Mouse (Mus musculus): ENCODE measurements at regions not wholly inside any gene's neighbourhood (a gene's known extent, or its start where the extent isn't known, plus 50 kb on each side); places are given as distances from the start of the nearest gene placed in this dataset.

GRCm38 (mm10) chr10:126144609-126145202 is 178.7 kb downstream of the Lrig3 start:
- Histone ChIP-seq H3K4me1 (ENCODE audit: control insufficient read depth, insufficient read depth, low read length) (peaks cover 7% of the 10 kb centered on the region; the same call in 1 of the 2 replicates), H3K36me3 (ENCODE audit: control insufficient read depth, insufficient read depth, low read length) (no peaks in the 10 kb centered on the region), H3K27me3 (ENCODE audit: control insufficient read depth, insufficient read depth, low read length) (no peaks in the 10 kb centered on the region), H3K9me3 (ENCODE audit: control insufficient read depth, low read depth, low read length) (no peaks in the 10 kb centered on the region), H3K27ac (ENCODE audit: low read length) (peak overlapping the region; percentile 94), H3K9ac (replicated peaks; ENCODE audit: low read depth, low read length) (no peak overlapping the region), H3K4me2 (replicated peaks; ENCODE audit: low read depth, low read length) (peak overlapping the region; percentile 33), H3K4me3 (ENCODE audit: low read depth, low read length) (no peak overlapping the region)
- peak; percentile 49; the same call in 1 of the 2 replicates for ATAC-seq (ENCODE audit: insufficient number of reproducible peaks, insufficient read depth, low FRiP score, low read depth)
- 30% methylated on average over 12 of the region's 12 CpGs for WGBS

- Histone ChIP-seq H3K4me3 (ENCODE audit: low read depth, low read length) (no peak overlapping the region), H3K27me3 (ENCODE audit: control insufficient read depth, insufficient read depth, low read length) (no peaks in the 10 kb centered on the region), H3K9me3 (ENCODE audit: control insufficient read depth, low read depth, low read length) (no peaks in the 10 kb centered on the region), H3K36me3 (ENCODE audit: control insufficient read depth, insufficient read depth, low read length) (no peaks in the 10 kb centered on the region), H3K4me1 (ENCODE audit: control insufficient read depth, insufficient read depth, low read length) (no peaks in the 10 kb centered on the region), H3K4me2 (replicated peaks; ENCODE audit: low read depth, low read length) (no peak overlapping the region), H3K27ac (ENCODE audit: low read length) (no peak overlapping the region), H3K9ac (replicated peaks; ENCODE audit: low read depth, low read length) (no peak overlapping the region)
- 35% methylated on average over 4 of the region's 4 CpGs for WGBS
- ATAC-seq (ENCODE audit: insufficient number of reproducible peaks, insufficient read depth, low FRiP score, low read depth): no peak
Measured at GRCm38 (mm10) chr10:126157300-126157699, 191.3 kb downstream of the Lrig3 start.

- no peak for ATAC-seq (ENCODE audit: insufficient number of reproducible peaks, insufficient read depth, low FRiP score, low read depth)
- H3K27ac ChIP-seq (ENCODE audit: low read length): no peak overlapping the region
- H3K9me3 ChIP-seq (ENCODE audit: control insufficient read depth, low read depth, low read length): no peaks in the 10 kb centered on the region
- no peaks in the 10 kb centered on the region for H3K27me3 ChIP-seq (ENCODE audit: control insufficient read depth, insufficient read depth, low read length)
- no peak overlapping the region for H3K9ac ChIP-seq (replicated peaks; ENCODE audit: low read depth, low read length)
- no peaks in the 10 kb centered on the region for H3K36me3 ChIP-seq (ENCODE audit: control insufficient read depth, insufficient read depth, low read length)
- no peak overlapping the region for H3K4me2 ChIP-seq (replicated peaks; ENCODE audit: low read depth, low read length)
- H3K4me3 ChIP-seq (ENCODE audit: low read depth, low read length): no peak overlapping the region
- WGBS: 85% methylated on average over 5 of the region's 5 CpGs
- no peaks in the 10 kb centered on the region for H3K4me1 ChIP-seq (ENCODE audit: control insufficient read depth, insufficient read depth, low read length)
Measured at GRCm38 (mm10) chr10:126165215-126165614, 199.2 kb downstream of the Lrig3 start.

GRCm38 (mm10) chr10:126169095-126169873 is 203.3 kb downstream of the Lrig3 start:
- H3K4me3 ChIP-seq (ENCODE audit: low read depth, low read length): no peak overlapping the region
- no peak overlapping the region for H3K27ac ChIP-seq (ENCODE audit: low read length)
- no peak for ATAC-seq (ENCODE audit: insufficient number of reproducible peaks, insufficient read depth, low FRiP score, low read depth)
- 71% methylated on average over 25 of the region's 25 CpGs for WGBS
- no peaks in the 10 kb centered on the region for H3K27me3 ChIP-seq (ENCODE audit: control insufficient read depth, insufficient read depth, low read length)
- H3K4me2 ChIP-seq (replicated peaks; ENCODE audit: low read depth, low read length): no peak overlapping the region
- H3K4me1 ChIP-seq (ENCODE audit: control insufficient read depth, insufficient read depth, low read length): no peaks in the 10 kb centered on the region
- no peaks in the 10 kb centered on the region for H3K9me3 ChIP-seq (ENCODE audit: control insufficient read depth, low read depth, low read length)
- H3K36me3 ChIP-seq (ENCODE audit: control insufficient read depth, insufficient read depth, low read length): no peaks in the 10 kb centered on the region
- H3K9ac ChIP-seq (replicated peaks; ENCODE audit: low read depth, low read length): no peak overlapping the region

- ATAC-seq (ENCODE audit: insufficient number of reproducible peaks, insufficient read depth, low FRiP score, low read depth): no peak
- H3K4me3 ChIP-seq (ENCODE audit: low read depth, low read length): no peak overlapping the region
- H3K9me3 ChIP-seq (ENCODE audit: control insufficient read depth, low read depth, low read length): no peaks in the 10 kb centered on the region
- no peak overlapping the region for H3K27ac ChIP-seq (ENCODE audit: low read length)
- no peak overlapping the region for H3K4me2 ChIP-seq (replicated peaks; ENCODE audit: low read depth, low read length)
- H3K4me1 ChIP-seq (ENCODE audit: control insufficient read depth, insufficient read depth, low read length): no peaks in the 10 kb centered on the region
- H3K36me3 ChIP-seq (ENCODE audit: control insufficient read depth, insufficient read depth, low read length): no peaks in the 10 kb centered on the region
- 68% methylated on average over 5 of the region's 5 CpGs for WGBS
- no peak overlapping the region for H3K9ac ChIP-seq (replicated peaks; ENCODE audit: low read depth, low read length)
- no peaks in the 10 kb centered on the region for H3K27me3 ChIP-seq (ENCODE audit: control insufficient read depth, insufficient read depth, low read length)
Measured at GRCm38 (mm10) chr10:126169874-126170163, 203.9 kb downstream of the Lrig3 start.

GRCm38 (mm10) chr10:126176759-126177473 is 210.9 kb downstream of the Lrig3 start:
- Histone ChIP-seq H3K4me2 (replicated peaks; ENCODE audit: low read depth, low read length) (no peak overlapping the region), H3K9me3 (ENCODE audit: control insufficient read depth, low read depth, low read length) (no peaks in the 10 kb centered on the region), H3K27me3 (ENCODE audit: control insufficient read depth, insufficient read depth, low read length) (no peaks in the 10 kb centered on the region), H3K4me1 (ENCODE audit: control insufficient read depth, insufficient read depth, low read length) (no peaks in the 10 kb centered on the region), H3K9ac (replicated peaks; ENCODE audit: low read depth, low read length) (no peak overlapping the region), H3K36me3 (ENCODE audit: control insufficient read depth, insufficient read depth, low read length) (no peaks in the 10 kb centered on the region), H3K27ac (ENCODE audit: low read length) (no peak overlapping the region), H3K4me3 (ENCODE audit: low read depth, low read length) (no peak overlapping the region)
- 82% methylated on average over 4 of the region's 4 CpGs for WGBS
- no peak for ATAC-seq (ENCODE audit: insufficient number of reproducible peaks, insufficient read depth, low FRiP score, low read depth)

GRCm38 (mm10) chr10:126182386-126182785 is 216.4 kb downstream of the Lrig3 start:
- H3K27me3 ChIP-seq (ENCODE audit: control insufficient read depth, insufficient read depth, low read length): no peaks in the 10 kb centered on the region
- no peak overlapping the region for H3K4me2 ChIP-seq (replicated peaks; ENCODE audit: low read depth, low read length)
- H3K36me3 ChIP-seq (ENCODE audit: control insufficient read depth, insufficient read depth, low read length): no peaks in the 10 kb centered on the region
- H3K9me3 ChIP-seq (ENCODE audit: control insufficient read depth, low read depth, low read length): no peaks in the 10 kb centered on the region
- no peak overlapping the region for H3K4me3 ChIP-seq (ENCODE audit: low read depth, low read length)
- H3K4me1 ChIP-seq (ENCODE audit: control insufficient read depth, insufficient read depth, low read length): no peaks in the 10 kb centered on the region
- 76% methylated on average over 2 of the region's 2 CpGs for WGBS
- no peak for ATAC-seq (ENCODE audit: insufficient number of reproducible peaks, insufficient read depth, low FRiP score, low read depth)
- H3K27ac ChIP-seq (ENCODE audit: low read length): no peak overlapping the region
- H3K9ac ChIP-seq (replicated peaks; ENCODE audit: low read depth, low read length): no peak overlapping the region

- H3K4me2 ChIP-seq (replicated peaks; ENCODE audit: low read depth, low read length): no peak overlapping the region
- WGBS: 74% methylated on average over 2 of the region's 2 CpGs
- H3K27me3 ChIP-seq (ENCODE audit: control insufficient read depth, insufficient read depth, low read length): no peaks in the 10 kb centered on the region
- no peak overlapping the region for H3K4me3 ChIP-seq (ENCODE audit: low read depth, low read length)
- H3K9me3 ChIP-seq (ENCODE audit: control insufficient read depth, low read depth, low read length): no peaks in the 10 kb centered on the region
- no peaks in the 10 kb centered on the region for H3K36me3 ChIP-seq (ENCODE audit: control insufficient read depth, insufficient read depth, low read length)
- no peak overlapping the region for H3K27ac ChIP-seq (ENCODE audit: low read length)
- no peak overlapping the region for H3K9ac ChIP-seq (replicated peaks; ENCODE audit: low read depth, low read length)
- H3K4me1 ChIP-seq (ENCODE audit: control insufficient read depth, insufficient read depth, low read length): no peaks in the 10 kb centered on the region
- no peak for ATAC-seq (ENCODE audit: insufficient number of reproducible peaks, insufficient read depth, low FRiP score, low read depth)
Measured at GRCm38 (mm10) chr10:126183961-126184360, 218.0 kb downstream of the Lrig3 start.

All from stomach, embryonic 14.5 days (tissue).